Mouse (Mus musculus) 3T3-L1 (cell line): Measurements from ENCODE around the gene Mcrip2.

Experiments used
- DNase-seq: peaks from one replicate; pipeline ENCODE4 v3.0.0-alpha.2; 2015; ENCODE audit warnings: low read depth, low spot score

Mcrip2 gene

GRCm38 (mm10) chr17:25868601-25869191, at the start of gene Mcrip2:
Gene Mcrip2 (minus strand): TSS chr17:25868764.
- peak; percentile 78 for DNase-seq

GRCm38 (mm10) chr17:25918037-25918750, 49.6 kb upstream of the Mcrip2 start:
- no peak for DNase-seq

GRCm38 (mm10) chr17:25916931-25917647, 48.5 kb upstream of the Mcrip2 start:
- DNase-seq: no peak

GRCm38 (mm10) chr17:25914295-25914694, 45.7 kb upstream of the Mcrip2 start:
- DNase-seq: no peak

- no peak for DNase-seq
These were observed 45.3 kb upstream of the Mcrip2 start for GRCm38 (mm10) chr17:25913877-25914275.

- DNase-seq: no peak
These were observed 44.8 kb upstream of the Mcrip2 start for GRCm38 (mm10) chr17:25913186-25913876.

- DNase-seq: peak; percentile 54
These were observed 43.3 kb upstream of the Mcrip2 start for GRCm38 (mm10) chr17:25911816-25912215.

GRCm38 (mm10) chr17:25907640-25908039, 39.1 kb upstream of the Mcrip2 start:
- no peak for DNase-seq

- no peak for DNase-seq
These were observed 34.5 kb upstream of the Mcrip2 start for GRCm38 (mm10) chr17:25903061-25903460.

- DNase-seq: no peak
These were observed 31.6 kb upstream of the Mcrip2 start for GRCm38 (mm10) chr17:25900193-25900592.

- no peak for DNase-seq
These were observed 27.3 kb upstream of the Mcrip2 start for GRCm38 (mm10) chr17:25895891-25896290.

GRCm38 (mm10) chr17:25895415-25895814, 26.9 kb upstream of the Mcrip2 start:
- DNase-seq: peak; percentile 50

GRCm38 (mm10) chr17:25893975-25894617, 25.5 kb upstream of the Mcrip2 start:
- DNase-seq: peak; percentile 82

GRCm38 (mm10) chr17:25888837-25889236, 20.3 kb upstream of the Mcrip2 start:
- DNase-seq: no peak

- DNase-seq: no peak
These were observed 18.9 kb upstream of the Mcrip2 start for GRCm38 (mm10) chr17:25887467-25887866.

- DNase-seq: no peak
These were observed 18.2 kb upstream of the Mcrip2 start for GRCm38 (mm10) chr17:25886806-25887205.

- peak; percentile 66 for DNase-seq
These were observed 17.1 kb upstream of the Mcrip2 start for GRCm38 (mm10) chr17:25885636-25886035.

- no peak for DNase-seq
These were observed 15.3 kb upstream of the Mcrip2 start for GRCm38 (mm10) chr17:25883824-25884223.

- DNase-seq: no peak
These were observed 14.7 kb upstream of the Mcrip2 start for GRCm38 (mm10) chr17:25883268-25883667.

GRCm38 (mm10) chr17:25882306-25882705, 13.7 kb upstream of the Mcrip2 start:
- DNase-seq: no peak

GRCm38 (mm10) chr17:25881691-25882090, 13.1 kb upstream of the Mcrip2 start:
- peak; percentile 64 for DNase-seq
